ENCODE assay signal across 15 mouse cellular contexts in genomic region chr4:130013111-130013510, GRCm38 (mm10). TPM values are rescaled to one million over a fixed set of nuclear protein-coding genes. Genes with fewer than 3 reads are reported as not detected.
DNase-seq lines count a peak whose midpoint lies in the region; ATAC-seq lines count a peak whose summit lies in the region.
"Had no signal": no experiment of that assay in that cellular context is flagged by ENCODE, and none has a peak within 500 bp of the region (broad histone marks: within the 10 kb centered on the region; RNA-seq: fewer than 3 reads in every experiment).

No protein-coding gene starts in this region.

- H3K36me3 ChIP-seq in hindbrain, embryonic 16.5 days (ENCODE audit: control insufficient read depth, insufficient read depth, low read length), result peaks cover 33% of the 10 kb centered on the region
- H3K36me3 ChIP-seq in hindbrain, embryonic 13.5 days, result peaks cover 59% of the 10 kb centered on the region
- H3K36me3 ChIP-seq: heart, embryonic 12.5 days had no signal

- intact Hi-C loops in left cerebral cortex, postnatal 14 days (cut with DNase I), result no loop called here

- H3K27ac ChIP-seq in hindbrain, embryonic 16.5 days (ENCODE audit: low read depth, low read length), result no peak overlapping the region
- H3K27ac ChIP-seq in hindbrain, embryonic 13.5 days, result no peak overlapping the region
- H3K27ac ChIP-seq: neural tube, embryonic 13.5 days had no signal

- no peak overlapping the region for H3K4me3 ChIP-seq in hindbrain, embryonic 16.5 days (ENCODE audit: low read length)
- H3K4me3 ChIP-seq in hindbrain, embryonic 13.5 days, result no peak overlapping the region
- H3K4me3 ChIP-seq: heart, embryonic 12.5 days; neural tube, embryonic 13.5 days had no signal

- WGBS in hindbrain, embryonic 16.5 days, result 77% methylated on average over 10 of the region's 10 CpGs
- WGBS in hindbrain, embryonic 13.5 days, result 70% methylated on average over 10 of the region's 10 CpGs

- ATAC-seq in hindbrain, embryonic 16.5 days, result no peak; the same call in 1 of the 2 replicates
- ATAC-seq in hindbrain, embryonic 13.5 days (ENCODE audit: low FRiP score), result no peak
- ATAC-seq: forebrain, postnatal 0 days; midbrain, embryonic 16.5 days had no signal

- H3K4me1 ChIP-seq in hindbrain, embryonic 16.5 days (ENCODE audit: control insufficient read depth, insufficient read depth, low read depth, low read length), result no peaks in the 10 kb centered on the region; the same call in 1 of the 2 replicates
- peaks cover 17% of the 10 kb centered on the region for H3K4me1 ChIP-seq in hindbrain, embryonic 13.5 days (replicated peaks)

- H3K9me3 ChIP-seq in hindbrain, embryonic 16.5 days (ENCODE audit: control insufficient read depth, low read length), result no peaks in the 10 kb centered on the region
- H3K9me3 ChIP-seq in hindbrain, embryonic 13.5 days, result no peaks in the 10 kb centered on the region
- H3K9me3 ChIP-seq: heart, embryonic 12.5 days; neural tube, embryonic 13.5 days had no signal

- H3K9ac ChIP-seq in hindbrain, embryonic 16.5 days (ENCODE audit: low read depth, low read length), result 0 out of 2 replicates have a peak overlapping the region, but pooled peaks have one; percentile 27
- no peak overlapping the region for H3K9ac ChIP-seq in hindbrain, embryonic 13.5 days
- H3K9ac ChIP-seq: forebrain, postnatal 0 days; heart, embryonic 12.5 days; neural tube, embryonic 13.5 days had no signal

- no peaks in the 10 kb centered on the region for H3K27me3 ChIP-seq in hindbrain, embryonic 16.5 days (replicated peaks; ENCODE audit: control insufficient read depth, insufficient read depth, low read length)
- peaks cover 24% of the 10 kb centered on the region for H3K27me3 ChIP-seq in hindbrain, embryonic 13.5 days

- no peak overlapping the region for H3K4me2 ChIP-seq in hindbrain, embryonic 16.5 days (ENCODE audit: low read length)
- H3K4me2 ChIP-seq in hindbrain, embryonic 13.5 days, result no peak overlapping the region
- H3K4me2 ChIP-seq: heart, embryonic 12.5 days; neural tube, embryonic 13.5 days had no signal

- DNase-seq in right cerebral cortex, adult 18-20 months, result peak; percentile 90
- no peak for DNase-seq in right cerebral cortex, postnatal 4 days
- peak; percentile 71 to 80 for DNase-seq in left cerebral cortex, postnatal 14 days (ENCODE audit: low spot score in 2 of 2)
- DNase-seq in telencephalon, adult 2 months (ENCODE audit: low read depth, low spot score), result peak; percentile 82
- DNase-seq in cerebellum, postnatal 25 days, result no peak
- DNase-seq in spleen, postnatal 14 days (ENCODE audit: low spot score in 2 of 2), result no peak
- DNase-seq: cerebellum, adult 11 months; forebrain, postnatal 0 days; kidney, adult 18-20 months had no signal

RNA-seq across cellular contexts. Expression of gene Adgrb2, which starts 28.4 kb away (rescaled TPM):
- polyA plus RNA-seq in hindbrain, embryonic 16.5 days (2015; fragmentation: Nextera tagmentation; extraction: Ambion mirVana), result 13.4 and 14.9 TPM in 2 replicates
- 9.3 and 11.3 TPM in 2 replicates for polyA plus RNA-seq in hindbrain, embryonic 13.5 days (2015; fragmentation: Nextera tagmentation; extraction: Ambion mirVana)
- 100 to 1,000 TPM; 352 to 365 TPM for total RNA-seq in left cerebral cortex, postnatal 14 days (2021)
- polyA plus RNA-seq: liver, embryonic 16.5 days had no signal

RNA-seq across cellular contexts. Expression of gene Col16a1, which starts 34.5 kb away (rescaled TPM):
- polyA plus RNA-seq in hindbrain, embryonic 16.5 days (2015; fragmentation: Nextera tagmentation; extraction: Ambion mirVana), result 11.8 and 16.2 TPM in 2 replicates
- polyA plus RNA-seq in hindbrain, embryonic 13.5 days (2015; fragmentation: Nextera tagmentation; extraction: Ambion mirVana), result 5.8 and 14.3 TPM in 2 replicates
- 10 to 100 TPM; 12.2 to 17.8 TPM for total RNA-seq in left cerebral cortex, postnatal 14 days (2021)

Comparison
In these comparisons a context has a peak if more than half of its experiments do, and no peak if none do; other contexts are left out.
1. DNase-seq: peak in right cerebral cortex, adult 18-20 months (single experiment), left cerebral cortex, postnatal 14 days (2 of 2) and telencephalon, adult 2 months (single experiment); none in right cerebral cortex, postnatal 4 days (single experiment), cerebellum, postnatal 25 days (0 of 2) and spleen, postnatal 14 days (0 of 2).